Comparison of ENCODE assay signal across 25 mouse cellular contexts in genomic region chr5:32074053-32074452, GRCm38 (mm10).
"Had no signal": no experiment of that assay in that cellular context is flagged by ENCODE, and none has a peak within 500 bp of the region (broad histone marks: within the 10 kb centered on the region; RNA-seq: fewer than 3 reads in every experiment).

No protein-coding gene starts in this region.

- H3K4me2 ChIP-seq: heart, embryonic 12.5 days; hindbrain, embryonic 12.5 days; hindbrain, embryonic 14.5 days; intestine, embryonic 15.5 days; limb, embryonic 13.5 days; limb, embryonic 15.5 days had no signal

- H3K4me1 ChIP-seq: hindbrain, embryonic 12.5 days; intestine, embryonic 15.5 days had no signal

- H3K9ac ChIP-seq: heart, embryonic 12.5 days; hindbrain, embryonic 12.5 days; hindbrain, embryonic 14.5 days; intestine, embryonic 15.5 days; limb, embryonic 13.5 days; limb, embryonic 15.5 days had no signal

- H3K9me3 ChIP-seq: heart, embryonic 12.5 days; hindbrain, embryonic 10.5 days; hindbrain, embryonic 12.5 days; intestine, embryonic 15.5 days; limb, embryonic 13.5 days; limb, embryonic 15.5 days had no signal

- DNase-seq: gastrocnemius, postnatal 10 days; gastrocnemius, postnatal 25 days; heart, adult 2 months; heart, postnatal 10 days; heart, postnatal 4 days; kidney, adult 18-20 months; kidney, adult 8-10 months; kidney, postnatal 10 days; kidney, postnatal 25 days; kidney, postnatal 4 days; left cerebral cortex, postnatal 4 days had no signal

- H3K4me3 ChIP-seq: gastrocnemius, adult 2 months; heart, adult 2 months; heart, embryonic 12.5 days; hindbrain, embryonic 10.5 days; hindbrain, embryonic 12.5 days; intestine, embryonic 15.5 days; layer of hippocampus, adult 2 months; left cerebral cortex, adult 2 months; limb, embryonic 13.5 days; limb, embryonic 15.5 days had no signal

- ATAC-seq: forebrain, embryonic 16.5 days; hindbrain, embryonic 16.5 days; inflammation-experienced regulatory T-cells, adult 6 months; intestine, embryonic 15.5 days; intestine, postnatal 0 days had no signal

- H3K36me3 ChIP-seq: heart, embryonic 12.5 days; hindbrain, embryonic 10.5 days; hindbrain, embryonic 12.5 days; intestine, embryonic 15.5 days; limb, embryonic 13.5 days; limb, embryonic 15.5 days had no signal

- H3K27ac ChIP-seq: gastrocnemius, adult 2 months; heart, adult 2 months; hindbrain, embryonic 10.5 days; hindbrain, embryonic 12.5 days; hindbrain, embryonic 14.5 days; intestine, embryonic 15.5 days; layer of hippocampus, adult 2 months; left cerebral cortex, adult 2 months; limb, embryonic 13.5 days; limb, embryonic 15.5 days had no signal

- H3K27me3 ChIP-seq: heart, embryonic 12.5 days; hindbrain, embryonic 12.5 days; intestine, embryonic 15.5 days; limb, embryonic 13.5 days; limb, embryonic 15.5 days had no signal
